Mouse (Mus musculus) hindlimb bud, embryonic 11.5 days (tissue): ENCODE measurements around the gene Suv39h1.
"Not testable (repeated sequence)": the region's sequence is repeated elsewhere in the genome, so short reads cannot be mapped to it uniquely, and the experiment has no call there.

Source experiments
- DNase-seq: peaks from one replicate; pipeline ENCODE4 v3.0.0-alpha.2; 2012; ENCODE audit warnings: low read depth, low spot score; ENCODE audit errors: extremely low spot score

Suv39h1 gene

DNA sequence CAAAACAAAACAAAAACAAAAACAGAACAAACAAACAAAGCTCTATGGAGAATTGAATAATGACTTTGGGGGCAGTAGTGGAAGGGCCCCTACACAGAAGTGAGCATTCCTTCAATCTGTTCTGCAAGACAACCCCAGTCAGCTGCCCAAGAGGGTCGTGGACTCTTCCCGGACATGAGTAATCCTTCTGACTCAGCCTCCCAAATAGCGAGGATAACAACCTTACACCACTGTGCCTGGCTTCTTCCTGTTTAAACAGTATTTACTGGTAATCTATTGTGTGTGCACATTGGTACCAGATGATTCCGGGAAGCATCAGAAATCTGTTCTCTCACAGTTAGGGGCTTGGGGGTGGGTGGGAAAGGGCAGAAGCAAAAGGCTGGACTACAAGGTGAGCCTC is 47.7 kb downstream of the Suv39h1 start:
- no peak for DNase-seq

DNA sequence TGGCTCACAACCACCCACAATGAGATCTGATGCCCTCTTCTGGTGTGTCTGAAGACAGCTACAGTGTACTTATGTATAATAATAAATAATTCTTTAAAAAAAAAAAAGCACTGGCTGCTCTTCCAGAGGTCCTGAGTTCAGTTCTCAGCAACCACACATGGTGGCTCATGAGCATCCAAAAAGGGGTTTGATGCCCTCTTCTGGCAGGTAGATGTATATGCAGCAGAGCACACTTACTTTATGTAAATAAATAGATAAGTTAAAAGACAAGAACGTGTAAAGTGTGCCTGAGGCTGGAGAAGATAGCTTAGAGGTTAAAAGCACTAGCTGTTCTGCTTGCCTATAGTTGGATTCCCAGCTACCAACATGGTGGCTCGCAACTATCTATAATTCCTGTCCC is 49.8 kb downstream of the Suv39h1 start:
- DNase-seq: no peak

DNA sequence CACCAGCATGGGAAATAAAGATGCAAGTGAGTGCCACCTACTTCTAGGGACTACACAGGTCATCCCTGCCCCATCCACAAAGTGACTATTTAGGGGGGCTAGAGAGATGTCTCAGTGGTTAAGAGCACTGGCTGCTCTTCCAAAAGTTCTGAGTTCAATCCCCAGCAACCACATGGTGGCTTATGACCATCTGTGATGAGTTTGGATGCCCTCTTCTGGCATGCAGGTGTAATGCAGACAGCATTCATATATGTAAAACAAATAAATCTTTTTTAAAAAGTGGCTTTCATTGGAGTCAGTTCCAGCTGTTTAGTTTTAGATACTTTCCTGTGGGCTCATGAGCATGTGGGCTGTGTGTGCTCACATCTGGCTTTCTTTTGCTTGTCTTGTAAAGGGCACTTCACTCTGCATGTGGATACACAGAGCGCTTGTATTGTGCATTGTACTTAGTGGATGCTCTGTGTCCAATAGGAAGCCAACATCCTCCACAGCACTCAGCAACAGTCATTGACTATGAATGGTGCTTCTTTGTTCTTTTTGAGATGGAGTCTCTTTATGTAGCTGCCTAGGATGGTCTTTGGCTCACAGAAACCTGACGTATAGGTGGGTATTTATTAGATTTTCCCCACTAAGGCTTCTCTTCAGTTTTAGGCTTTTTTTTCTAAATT is 54.3 kb downstream of the Suv39h1 start:
- no peak for DNase-seq

DNA sequence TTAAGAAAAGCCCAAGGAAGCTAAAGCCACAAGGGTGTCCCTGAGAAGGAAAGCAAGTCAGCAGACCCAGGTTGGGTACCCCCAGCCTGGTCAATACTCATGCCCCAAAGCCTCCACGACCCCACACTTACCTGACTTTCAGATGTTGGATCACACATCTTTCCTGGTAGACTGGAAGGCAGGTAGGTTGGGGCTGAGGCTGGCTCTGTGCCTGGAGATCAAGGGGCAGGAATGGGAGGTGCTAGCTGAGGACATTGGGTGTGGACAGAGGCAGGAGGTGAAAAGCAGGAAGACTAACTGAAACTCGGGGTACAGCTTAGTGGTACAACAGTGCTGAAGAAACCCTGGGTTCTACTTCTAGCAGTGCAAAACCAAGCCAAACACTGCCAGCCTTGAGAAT is 56.3 kb downstream of the Suv39h1 start, which contains the start of gene Glod5:
Gene Glod5 (minus strand): TSS at position 207 of the 400 bp plus-strand sequence.
- DNase-seq: no peak

DNA sequence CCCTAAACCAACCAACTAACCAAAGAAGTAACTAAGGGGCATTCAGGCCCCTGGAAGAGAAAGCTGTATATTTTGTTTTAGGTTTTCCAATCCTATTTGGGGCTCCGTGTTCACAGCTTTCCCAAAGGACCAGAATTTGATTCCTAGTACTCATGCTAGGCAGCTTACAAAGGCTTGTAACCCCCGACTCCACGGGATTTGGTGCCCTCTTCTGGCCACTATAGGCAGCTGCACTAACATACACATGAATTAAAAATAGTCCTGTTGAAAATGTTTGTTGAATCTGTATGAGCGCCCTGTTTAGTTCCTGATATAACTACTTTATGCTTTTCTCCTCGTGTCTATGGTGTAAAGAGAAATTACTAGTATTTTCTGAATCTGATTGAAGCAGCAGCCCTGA is 57.4 kb downstream of the Suv39h1 start:
- DNase-seq: no peak

DNA sequence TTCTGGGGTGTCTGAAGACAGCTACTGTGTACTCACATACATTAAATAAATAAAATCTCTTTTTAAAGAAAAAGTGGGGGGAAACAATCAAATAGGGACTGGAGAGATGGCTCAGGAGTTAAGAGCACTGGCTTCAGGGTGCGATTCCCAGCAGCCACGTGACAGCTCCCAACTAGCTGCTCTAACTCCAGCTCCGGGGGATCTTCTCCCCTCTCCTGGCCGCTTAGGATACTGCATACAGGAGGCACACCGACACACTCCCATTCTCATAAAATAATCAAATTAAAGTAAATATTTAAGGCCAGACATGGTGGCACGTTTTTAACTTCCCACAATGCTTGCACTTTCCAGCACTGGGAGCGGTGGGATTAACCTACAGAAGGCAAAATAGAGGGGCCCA is 58.9 kb downstream of the Suv39h1 start:
- DNase-seq: not testable (repeated sequence)

DNA sequence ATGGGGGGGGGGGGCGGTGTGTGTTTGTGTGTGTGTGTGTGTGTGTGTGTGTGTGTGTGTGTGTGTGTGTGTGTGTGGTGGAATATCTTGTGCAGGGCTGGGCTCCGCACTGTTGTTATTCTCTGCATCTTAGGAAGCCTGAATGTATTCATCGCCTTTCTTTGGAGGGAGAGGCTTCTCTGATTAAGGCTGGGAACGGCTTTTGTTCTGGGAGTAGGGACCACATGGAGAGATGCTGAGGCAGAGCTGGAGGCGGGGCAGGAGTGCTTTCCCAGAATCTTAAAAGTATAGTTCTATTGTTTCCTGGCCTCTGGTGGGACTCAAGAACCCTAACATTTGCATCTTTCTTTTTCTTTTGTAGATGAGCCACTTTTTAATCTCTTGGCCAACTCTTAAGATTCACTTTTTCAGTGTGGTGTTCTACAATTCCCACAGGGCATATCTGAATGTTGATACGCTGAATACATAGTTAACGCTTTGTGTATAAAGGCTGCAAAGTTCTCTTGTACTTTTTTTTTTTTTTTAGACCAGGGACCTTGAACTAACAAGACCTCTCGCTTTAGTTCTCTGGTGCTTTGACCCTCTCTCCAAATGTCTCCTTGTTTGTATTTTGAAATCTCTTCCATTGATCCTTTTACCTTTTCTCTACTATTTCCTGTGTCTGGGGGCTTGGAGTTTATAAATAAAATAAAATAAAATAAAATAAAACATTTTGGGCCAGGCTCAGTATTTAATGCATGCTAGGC is 60.8 kb downstream of the Suv39h1 start:
- no peak for DNase-seq

DNA sequence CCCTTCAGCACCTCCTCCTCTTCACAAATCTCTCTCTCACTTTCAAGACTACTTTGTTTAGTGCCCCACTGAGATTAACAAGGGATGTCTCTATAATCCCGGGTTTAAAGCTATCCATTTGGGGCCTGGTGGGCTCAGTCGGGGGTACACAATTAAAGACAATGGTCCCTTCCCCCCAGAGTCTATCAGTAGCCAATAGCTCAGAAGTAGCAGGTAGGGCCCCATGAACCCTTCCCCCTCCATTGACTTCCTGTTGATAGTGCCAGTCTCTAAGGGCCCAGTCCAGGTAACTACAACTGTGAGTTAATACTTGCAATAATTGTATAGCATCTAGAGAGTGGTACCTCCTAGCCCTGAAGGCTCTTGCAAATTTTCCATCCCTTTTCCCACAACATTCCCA is 61.4 kb downstream of the Suv39h1 start:
- DNase-seq: no peak
